Mouse (Mus musculus): Measurements from ENCODE around the gene Anxa3. TPM values are rescaled to one million over a fixed set of nuclear protein-coding genes. Genes with fewer than 3 reads are reported as not detected.
A peak's percentile ranks its signal among the peaks of the same experiment; 100 is the strongest.

Gene Anxa3
- polyA plus RNA-seq (2015; fragmentation: Nextera tagmentation; extraction: Ambion mirVana): 34.2 and 42.3 TPM in 2 replicates

- no peaks in the 10 kb centered on the region for H3K27me3 ChIP-seq
- peak; percentile 75 for ATAC-seq (ENCODE audit: insufficient number of reproducible peaks, low FRiP score, low TSS enrichment, low read depth)
- H3K27ac ChIP-seq (replicated peaks): no peak within 1 kb of the TSS; the same call in 1 of the 2 replicates
- H3K9ac ChIP-seq: peak within 1 kb of the TSS; percentile 21; the same call in 1 of the 2 replicates
- no peaks in the 10 kb centered on the region for H3K9me3 ChIP-seq (replicated peaks)
- H3K4me1 ChIP-seq: 0 out of 2 replicates have a peak, but pooled peaks cover 3% of the 10 kb centered on the region
- H3K4me2 ChIP-seq (replicated peaks): peak within 1 kb of the TSS; percentile 88
- peak within 1 kb of the TSS; percentile 49 for H3K4me3 ChIP-seq (replicated peaks)
- H3K36me3 ChIP-seq: no peaks in the 10 kb centered on the region
- WGBS: 10% methylated on average over 26 of the region's 26 CpGs
Measured at GRCm38 (mm10) chr5:96792936-96793718, at the start of gene Anxa3. Gene Anxa3 (plus strand): TSS chr5:96793339.

DNA sequence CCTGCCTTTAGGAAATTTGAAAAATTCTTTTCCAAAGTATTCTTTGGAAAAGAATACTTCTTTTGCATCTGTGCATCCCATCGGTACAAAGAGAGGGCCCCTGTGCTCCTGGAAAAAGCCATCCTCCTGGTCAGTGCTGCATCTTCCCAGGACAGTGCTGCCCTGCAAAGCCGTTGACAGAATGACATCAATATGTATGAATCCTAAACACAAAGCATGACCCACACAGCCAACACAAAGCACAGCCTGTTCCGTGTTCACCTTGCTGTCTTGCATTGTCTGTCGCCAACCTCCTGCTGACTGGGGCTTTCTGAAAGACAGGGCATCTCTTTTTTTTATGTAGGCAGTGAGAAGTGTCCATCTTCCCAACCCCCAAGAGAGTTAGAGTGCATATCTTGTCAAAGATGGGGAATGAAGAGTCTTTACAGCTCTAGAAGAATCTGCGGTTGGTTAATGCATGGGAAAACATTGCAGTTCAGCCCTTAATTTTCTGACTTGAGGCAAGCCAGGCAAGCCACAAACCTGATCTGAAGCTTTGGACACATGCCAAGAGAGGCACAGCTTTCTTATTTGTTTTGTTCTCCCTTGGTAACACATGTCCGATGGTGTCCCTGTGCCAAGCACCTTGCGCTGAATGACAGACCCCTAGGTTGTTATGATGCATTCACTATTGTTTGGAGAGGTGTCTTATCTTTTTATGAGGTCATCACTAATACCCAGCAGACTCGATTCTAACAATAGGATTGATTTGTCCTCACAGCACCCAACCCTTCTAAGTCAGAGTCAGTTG, 45.7 kb upstream of the Anxa3 start:
- H3K4me2 ChIP-seq (replicated peaks): no peak overlapping the region
- no peak overlapping the region for H3K27ac ChIP-seq (replicated peaks)
- no peak overlapping the region for H3K4me3 ChIP-seq (replicated peaks)
- no peak overlapping the region for H3K9ac ChIP-seq
- WGBS: 64% methylated on average over 8 of the region's 8 CpGs
- 0 out of 2 replicates have a peak, but pooled peaks cover 5% of the 10 kb centered on the region for H3K4me1 ChIP-seq
- no peak for ATAC-seq (ENCODE audit: insufficient number of reproducible peaks, low FRiP score, low TSS enrichment, low read depth)
- H3K27me3 ChIP-seq: no peaks in the 10 kb centered on the region
- H3K9me3 ChIP-seq (replicated peaks): no peaks in the 10 kb centered on the region
- no peaks in the 10 kb centered on the region for H3K36me3 ChIP-seq

DNA sequence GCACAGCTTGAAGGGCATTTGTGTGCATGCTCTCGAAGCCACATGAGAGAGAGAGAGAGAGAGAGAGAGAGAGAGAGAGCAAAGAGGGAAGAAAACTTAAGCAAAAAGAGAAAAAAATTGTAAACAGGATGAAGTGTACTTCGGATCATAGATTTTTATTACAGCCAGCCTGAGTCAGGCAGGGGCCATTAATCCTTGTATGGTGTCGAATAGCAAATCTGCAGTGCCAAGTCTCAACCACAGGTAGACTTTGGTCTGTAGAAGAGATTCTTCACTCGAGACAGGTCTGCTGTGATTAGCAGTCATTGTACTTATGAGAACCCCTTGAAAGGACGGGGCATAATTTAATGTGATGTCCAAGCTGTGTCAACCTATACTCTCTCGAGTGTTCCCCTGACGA, 35.5 kb upstream of the Anxa3 start:
- Histone ChIP-seq H3K4me2 (replicated peaks) (no peak overlapping the region), H3K36me3 (0 out of 2 replicates have a peak, but pooled peaks cover 5% of the 10 kb centered on the region), H3K27me3 (no peaks in the 10 kb centered on the region), H3K4me1 (no peaks in the 10 kb centered on the region), H3K27ac (replicated peaks) (no peak overlapping the region), H3K9me3 (replicated peaks) (no peaks in the 10 kb centered on the region), H3K9ac (no peak overlapping the region), H3K4me3 (replicated peaks) (no peak overlapping the region)
- 79% methylated on average over 7 of the region's 7 CpGs for WGBS
- ATAC-seq (ENCODE audit: insufficient number of reproducible peaks, low FRiP score, low TSS enrichment, low read depth): no peak

DNA sequence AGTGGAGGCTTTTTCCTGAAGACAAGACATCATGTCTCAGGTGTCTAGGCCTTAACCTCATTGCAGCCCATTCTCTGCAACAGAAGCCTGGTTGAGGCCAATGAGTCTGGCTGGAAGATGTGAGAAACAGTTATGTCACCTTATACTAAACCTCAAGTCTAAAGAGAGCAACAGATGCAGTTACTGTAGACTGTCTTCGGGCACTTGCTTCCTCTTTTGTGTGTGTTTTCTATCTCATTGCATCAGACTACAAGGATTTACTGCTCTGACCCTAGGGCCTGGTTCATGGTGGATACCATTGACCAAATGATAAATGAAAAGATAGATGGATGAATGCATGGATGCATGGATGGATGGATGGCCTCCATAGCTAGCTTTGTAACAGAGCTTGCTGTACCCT, 31.1 kb upstream of the Anxa3 start:
- H3K27me3 ChIP-seq: no peaks in the 10 kb centered on the region
- no peaks in the 10 kb centered on the region for H3K9me3 ChIP-seq (replicated peaks)
- H3K4me3 ChIP-seq (replicated peaks): no peak overlapping the region
- H3K4me1 ChIP-seq: no peaks in the 10 kb centered on the region
- 93% methylated on average over 1 of the region's 1 CpGs for WGBS
- 0 out of 2 replicates have a peak, but pooled peaks cover 5% of the 10 kb centered on the region for H3K36me3 ChIP-seq
- H3K27ac ChIP-seq (replicated peaks): no peak overlapping the region
- no peak overlapping the region for H3K4me2 ChIP-seq (replicated peaks)
- no peak overlapping the region for H3K9ac ChIP-seq
- ATAC-seq (ENCODE audit: insufficient number of reproducible peaks, low FRiP score, low TSS enrichment, low read depth): no peak

DNA sequence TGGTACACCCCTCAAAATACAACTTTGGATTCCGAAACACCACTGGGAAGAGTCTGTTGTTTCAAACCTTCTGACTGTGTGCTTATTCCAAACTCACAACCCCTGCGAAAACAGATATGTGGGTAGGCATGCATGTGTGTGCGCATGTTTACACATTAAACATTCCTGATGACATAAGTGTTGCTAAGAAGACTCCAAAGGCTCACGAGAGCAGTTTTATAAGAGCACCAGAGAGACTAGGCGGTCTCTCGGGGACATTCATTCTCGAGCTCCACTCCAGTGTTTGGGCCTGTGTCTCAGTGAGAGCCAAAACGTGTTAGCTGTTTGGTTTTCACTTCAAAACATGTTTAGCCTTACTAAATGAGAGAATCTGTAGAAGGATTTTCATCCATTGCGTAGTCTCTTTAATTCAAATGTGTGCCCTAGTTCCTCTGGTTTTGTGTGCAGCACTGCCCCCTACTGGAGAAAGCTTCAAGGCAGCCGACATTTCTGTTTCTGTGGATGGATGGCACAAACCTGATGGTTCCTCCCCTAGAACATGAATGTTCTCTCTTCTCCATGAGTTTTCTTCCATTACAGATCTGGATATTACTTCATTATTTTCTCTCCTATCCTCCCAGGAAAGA, 24.2 kb upstream of the Anxa3 start:
- H3K27ac ChIP-seq (replicated peaks): no peak overlapping the region
- no peak overlapping the region for H3K4me3 ChIP-seq (replicated peaks)
- no peak for ATAC-seq (ENCODE audit: insufficient number of reproducible peaks, low FRiP score, low TSS enrichment, low read depth)
- H3K9ac ChIP-seq: no peak overlapping the region
- 60% methylated on average over 10 of the region's 10 CpGs for WGBS
- H3K27me3 ChIP-seq: no peaks in the 10 kb centered on the region
- H3K4me2 ChIP-seq (replicated peaks): no peak overlapping the region
- H3K9me3 ChIP-seq (replicated peaks): no peaks in the 10 kb centered on the region
- H3K36me3 ChIP-seq: no peaks in the 10 kb centered on the region
- H3K4me1 ChIP-seq: no peaks in the 10 kb centered on the region

- Histone ChIP-seq H3K9me3 (replicated peaks) (no peaks in the 10 kb centered on the region), H3K36me3 (no peaks in the 10 kb centered on the region), H3K27me3 (no peaks in the 10 kb centered on the region), H3K4me2 (replicated peaks) (no peak overlapping the region), H3K4me1 (no peaks in the 10 kb centered on the region), H3K9ac (no peak overlapping the region), H3K4me3 (replicated peaks) (no peak overlapping the region), H3K27ac (replicated peaks) (no peak overlapping the region)
- ATAC-seq (ENCODE audit: insufficient number of reproducible peaks, low FRiP score, low TSS enrichment, low read depth): no peak
- 76% methylated on average over 14 of the region's 14 CpGs for WGBS
Measured at GRCm38 (mm10) chr5:96783506-96784288, 9.4 kb upstream of the Anxa3 start.

GRCm38 (mm10) chr5:96785096-96785495, 8.0 kb upstream of the Anxa3 start:
- H3K27me3 ChIP-seq: no peaks in the 10 kb centered on the region
- H3K9me3 ChIP-seq (replicated peaks): no peaks in the 10 kb centered on the region
- WGBS: 80% methylated on average over 5 of the region's 5 CpGs
- no peak overlapping the region for H3K27ac ChIP-seq (replicated peaks)
- H3K4me1 ChIP-seq: no peaks in the 10 kb centered on the region
- no peaks in the 10 kb centered on the region for H3K36me3 ChIP-seq
- no peak overlapping the region for H3K4me2 ChIP-seq (replicated peaks)
- H3K4me3 ChIP-seq (replicated peaks): no peak overlapping the region
- H3K9ac ChIP-seq: no peak overlapping the region
- ATAC-seq (ENCODE audit: insufficient number of reproducible peaks, low FRiP score, low TSS enrichment, low read depth): no peak

- Histone ChIP-seq H3K27ac (replicated peaks) (no peak overlapping the region), H3K36me3 (no peaks in the 10 kb centered on the region), H3K4me1 (0 out of 2 replicates have a peak, but pooled peaks cover 3% of the 10 kb centered on the region), H3K4me3 (replicated peaks) (no peak overlapping the region), H3K9me3 (replicated peaks) (no peaks in the 10 kb centered on the region), H3K4me2 (replicated peaks) (no peak overlapping the region), H3K27me3 (no peaks in the 10 kb centered on the region), H3K9ac (no peak overlapping the region)
- no peak for ATAC-seq (ENCODE audit: insufficient number of reproducible peaks, low FRiP score, low TSS enrichment, low read depth)
- 58% methylated on average over 9 of the region's 9 CpGs for WGBS
Measured at GRCm38 (mm10) chr5:96792422-96792821, 717 bp upstream of the Anxa3 start.

- Histone ChIP-seq H3K36me3 (no peaks in the 10 kb centered on the region), H3K9ac (no peak overlapping the region), H3K4me2 (replicated peaks) (peak overlapping the region; percentile 88), H3K27me3 (no peaks in the 10 kb centered on the region), H3K4me1 (0 out of 2 replicates have a peak, but pooled peaks cover 3% of the 10 kb centered on the region), H3K4me3 (replicated peaks) (peak overlapping the region; percentile 49), H3K27ac (replicated peaks) (no peak overlapping the region; the same call in 1 of the 2 replicates), H3K9me3 (replicated peaks) (no peaks in the 10 kb centered on the region)
- whole genome bisulfite sequencing: 39% methylated on average over 10 of the region's 10 CpGs
- no peak for ATAC-seq (ENCODE audit: insufficient number of reproducible peaks, low FRiP score, low TSS enrichment, low read depth)
Measured at GRCm38 (mm10) chr5:96793953-96794635, 955 bp downstream of the Anxa3 start.

- H3K27me3 ChIP-seq: no peaks in the 10 kb centered on the region
- H3K27ac ChIP-seq (replicated peaks): no peak overlapping the region
- 94% methylated on average over 1 of the region's 1 CpGs for WGBS
- no peak overlapping the region for H3K4me2 ChIP-seq (replicated peaks)
- 0 out of 2 replicates have a peak, but pooled peaks cover 3% of the 10 kb centered on the region for H3K4me1 ChIP-seq
- no peaks in the 10 kb centered on the region for H3K9me3 ChIP-seq (replicated peaks)
- no peak for ATAC-seq (ENCODE audit: insufficient number of reproducible peaks, low FRiP score, low TSS enrichment, low read depth)
- no peak overlapping the region for H3K4me3 ChIP-seq (replicated peaks)
- H3K9ac ChIP-seq: no peak overlapping the region
- H3K36me3 ChIP-seq: no peaks in the 10 kb centered on the region
Measured at GRCm38 (mm10) chr5:96795752-96796151, 2.6 kb downstream of the Anxa3 start.

All from embryonic facial prominence, embryonic 15.5 days (tissue).